Mouse (Mus musculus) urinary bladder, postnatal 36 days (tissue): ENCODE data around the gene Gm49336.
A peak's percentile ranks its signal among the peaks of the same experiment; 100 is the strongest.

Source experiments
- DNase-seq, 2 experiments: peaks; one replicate each; pipeline ENCODE4 v3.0.0; 2022; ENCODE audit warnings: low spot score in 2 of 2, mixed read lengths in 1 of 2

The Gm49336 gene

GRCm38 (mm10) chr14:60251281-60252003, at the start of gene Gm49336, which contains the start of gene Nupl1:
Gene Gm49336, minus strand, starts transcription at chr14:60251507.
Gene Nupl1, minus strand, starts transcription at chr14:60251431.
- peak; percentile 94 to 98 for DNase-seq

- no peak for DNase-seq
Observed at GRCm38 (mm10) chr14:60301024-60301423, 49.7 kb upstream of the Gm49336 start.

- DNase-seq = no peak
Observed at GRCm38 (mm10) chr14:60300224-60300991, 49.1 kb upstream of the Gm49336 start.

GRCm38 (mm10) chr14:60295531-60295930, 44.2 kb upstream of the Gm49336 start:
- DNase-seq = no peak

GRCm38 (mm10) chr14:60290363-60290762, 39.1 kb upstream of the Gm49336 start:
- no peak for DNase-seq

GRCm38 (mm10) chr14:60286194-60286863, 35.0 kb upstream of the Gm49336 start:
- peak; percentile 37 to 56 for DNase-seq

GRCm38 (mm10) chr14:60275301-60276276, 24.3 kb upstream of the Gm49336 start:
- no peak for DNase-seq

GRCm38 (mm10) chr14:60273346-60273745, 22.0 kb upstream of the Gm49336 start:
- DNase-seq = no peak

GRCm38 (mm10) chr14:60269333-60269732, 18.0 kb upstream of the Gm49336 start:
- no peak for DNase-seq

- peak; percentile 84 to 92 for DNase-seq
Observed at GRCm38 (mm10) chr14:60264990-60265876, 13.9 kb upstream of the Gm49336 start, which contains the start of gene Mtmr6. Gene Mtmr6, plus strand, starts transcription at chr14:60265228.

GRCm38 (mm10) chr14:60262316-60262715, 11.0 kb upstream of the Gm49336 start:
- no peak for DNase-seq

- DNase-seq = no peak
Observed at GRCm38 (mm10) chr14:60257851-60258250, 6.5 kb upstream of the Gm49336 start.

GRCm38 (mm10) chr14:60257101-60257500, 5.8 kb upstream of the Gm49336 start:
- DNase-seq = no peak

GRCm38 (mm10) chr14:60256356-60256755, 5.0 kb upstream of the Gm49336 start:
- DNase-seq = no peak

GRCm38 (mm10) chr14:60254774-60255173, 3.5 kb upstream of the Gm49336 start:
- no peak for DNase-seq

GRCm38 (mm10) chr14:60253466-60253865, 2.2 kb upstream of the Gm49336 start:
- DNase-seq = no peak

GRCm38 (mm10) chr14:60252004-60253000, 995 bp upstream of the Gm49336 start:
- DNase-seq = no peak

GRCm38 (mm10) chr14:60250879-60251278, 428 bp downstream of the Gm49336 start:
- DNase-seq = no peak

GRCm38 (mm10) chr14:60250366-60250765, 941 bp downstream of the Gm49336 start:
- DNase-seq = no peak
